15 mouse cellular contexts compared by ENCODE assay signal in the genomic region with DNA sequence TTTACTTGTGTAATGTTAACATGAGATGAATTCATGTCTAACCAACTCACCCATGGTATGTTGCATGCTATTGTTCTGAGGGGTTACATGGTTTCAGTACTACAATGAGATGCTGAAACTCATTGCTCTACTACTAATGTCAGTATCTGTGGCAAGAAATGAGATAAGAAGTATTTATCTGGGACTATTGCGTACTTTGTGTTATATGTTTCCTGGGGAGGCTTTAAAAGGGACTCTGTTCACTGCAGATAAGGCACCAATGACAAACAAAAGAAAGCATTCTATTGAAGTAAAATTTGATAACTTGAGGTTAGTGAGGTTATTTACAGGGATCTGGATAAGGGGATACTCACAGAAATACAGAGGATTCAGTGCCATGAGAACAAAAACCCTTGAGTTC.
"Had no signal": no experiment of that assay in that cellular context is flagged by ENCODE, and none has a peak within 500 bp of the region (broad histone marks: within the 10 kb centered on the region; RNA-seq: fewer than 3 reads in every experiment).

No protein-coding gene starts in this region.

- H3K9me3 ChIP-seq: limb, embryonic 15.5 days; midbrain, embryonic 15.5 days; neural tube, embryonic 12.5 days had no signal

- H3K4me2 ChIP-seq: limb, embryonic 15.5 days; midbrain, embryonic 11.5 days; midbrain, embryonic 15.5 days; neural tube, embryonic 12.5 days had no signal

- H3K4me1 ChIP-seq: limb, embryonic 15.5 days; midbrain, embryonic 15.5 days; neural tube, embryonic 12.5 days had no signal

- H3K4me3 ChIP-seq: left cerebral cortex, adult 2 months; limb, embryonic 15.5 days; midbrain, embryonic 15.5 days; neural tube, embryonic 12.5 days had no signal

- ATAC-seq: intestine, postnatal 0 days; lung, postnatal 0 days; midbrain, embryonic 15.5 days had no signal

- H3K9ac ChIP-seq: limb, embryonic 15.5 days; midbrain, embryonic 15.5 days; neural tube, embryonic 12.5 days had no signal

- H3K27me3 ChIP-seq: limb, embryonic 15.5 days; midbrain, embryonic 15.5 days; neural tube, embryonic 12.5 days had no signal

- H3K27ac ChIP-seq: left cerebral cortex, adult 2 months; limb, embryonic 15.5 days; midbrain, embryonic 15.5 days; neural tube, embryonic 12.5 days had no signal

- H3K36me3 ChIP-seq: limb, embryonic 15.5 days; midbrain, embryonic 15.5 days; neural tube, embryonic 12.5 days had no signal

- DNase-seq: kidney, adult 8-10 months; kidney, postnatal 25 days; lung, adult 2 months; lung, postnatal 36 days; right cerebral cortex, postnatal 4 days; spleen, adult 18-20 months; thymus, adult 18-20 months; thymus, postnatal 14 days had no signal
